Mouse (Mus musculus) colon, adult 2 months (tissue): ENCODE results near the gene Upk3bl. TPM values are rescaled to one million over a fixed set of nuclear protein-coding genes. Genes with fewer than 3 reads are reported as not detected.

Source experiments
- polyA plus RNA-seq: library from polyadenylated mRNA; depleted of rRNA; stranded (reverse); fragments of >200 nt; gene quantifications from 2 replicates; pipeline ENCODE4 v1.2.3, GENCODE M21; 2012; rRNA removed

The Upk3bl gene
- 1.2 and 1.7 TPM in 2 replicates for polyA plus RNA-seq

GRCm38 (mm10) chr5:136054301-136055077 lies at the start of gene Upk3bl:
TSS of gene Upk3bl (plus strand) at chr5:136054492.

GRCm38 (mm10) chr5:136038258-136039214 lies 15.8 kb upstream of the Upk3bl start, which contains the start of gene Upk3b:
TSS of gene Upk3b (plus strand) at chr5:136038496.

GRCm38 (mm10) chr5:136083669-136084107 lies 29.4 kb downstream of the Upk3bl start, which contains the start of gene Rasa4:
TSS of gene Rasa4 (plus strand) at chr5:136083916.

Other genes starting within 250 kb of the Upk3bl start
- 0.80 and 0.88 TPM in 2 replicates for gene Srrm3, start 247.6 kb upstream of the Upk3bl start, polyA plus RNA-seq
- gene Hspb1, start 166.6 kb upstream of the Upk3bl start, polyA plus RNA-seq = 537 and 542 TPM in 2 replicates
- gene Ywhag, start 119.9 kb upstream of the Upk3bl start, polyA plus RNA-seq = 47.6 and 51.1 TPM in 2 replicates
- 4.8 and 6.5 TPM in 2 replicates for gene Ssc4d, start 80.0 kb upstream of the Upk3bl start, polyA plus RNA-seq
- not detected in 2 replicates for gene Zp3, start 74.4 kb upstream of the Upk3bl start, polyA plus RNA-seq
- gene Dtx2, start 59.7 kb upstream of the Upk3bl start, polyA plus RNA-seq = 17.9 and 19.8 TPM in 2 replicates
- gene Upk3b, start 16.0 kb upstream of the Upk3bl start, polyA plus RNA-seq = 6.4 and 10.7 TPM in 2 replicates
- gene Rasa4, start 29.4 kb downstream of the Upk3bl start, polyA plus RNA-seq = 49.2 and 51.5 TPM in 2 replicates
- gene Polr2j, start 62.1 kb downstream of the Upk3bl start, polyA plus RNA-seq = 38.7 and 39.8 TPM in 2 replicates
- 25.9 and 27.6 TPM in 2 replicates for gene Lrwd1, start 81.6 kb downstream of the Upk3bl start, polyA plus RNA-seq
- 17.7 and 22.7 TPM in 2 replicates for gene Alkbh4, start 81.7 kb downstream of the Upk3bl start, polyA plus RNA-seq
- 52.2 and 62.3 TPM in 2 replicates for gene Orai2, start 116.2 kb downstream of the Upk3bl start, polyA plus RNA-seq
- gene Prkrip1, start 144.5 kb downstream of the Upk3bl start, polyA plus RNA-seq = 8.7 and 13.2 TPM in 2 replicates
- 3.9 and 4.2 TPM in 2 replicates for gene Sh2b2, start 192.1 kb downstream of the Upk3bl start, polyA plus RNA-seq